Mouse (Mus musculus) retina, adult 2 months (tissue): ENCODE measurements around the gene Ednrb.
"Not testable (repeated sequence)": the region's sequence is repeated elsewhere in the genome, so short reads cannot be mapped to it uniquely, and the experiment has no call there.

Experiments
- DNase-seq: peaks from one replicate; pipeline ENCODE4 v3.0.0-alpha.2; 2012; ENCODE audit warnings: low read depth, low spot score

Ednrb gene

GRCm38 (mm10) chr14:103823501-103823900 is 20.7 kb downstream of the Ednrb start:
- DNase-seq, result no peak

- no peak for DNase-seq
Measured at GRCm38 (mm10) chr14:103822590-103822989, 21.6 kb downstream of the Ednrb start.

- DNase-seq, result no peak
Measured at GRCm38 (mm10) chr14:103816637-103817308, 27.4 kb downstream of the Ednrb start.

- no peak for DNase-seq
Measured at GRCm38 (mm10) chr14:103815542-103815941, 28.7 kb downstream of the Ednrb start.

GRCm38 (mm10) chr14:103814015-103814691 is 30.0 kb downstream of the Ednrb start:
- no peak for DNase-seq

- DNase-seq, result no peak
Measured at GRCm38 (mm10) chr14:103813246-103813645, 31.0 kb downstream of the Ednrb start.

- no peak for DNase-seq
Measured at GRCm38 (mm10) chr14:103811291-103811690, 32.9 kb downstream of the Ednrb start.

GRCm38 (mm10) chr14:103803907-103804659 is 40.1 kb downstream of the Ednrb start:
- no peak for DNase-seq

- no peak for DNase-seq
Measured at GRCm38 (mm10) chr14:103797123-103797522, 47.1 kb downstream of the Ednrb start.

GRCm38 (mm10) chr14:103795591-103795990 is 48.6 kb downstream of the Ednrb start:
- DNase-seq, result no peak

GRCm38 (mm10) chr14:103793409-103793808 is 50.8 kb downstream of the Ednrb start:
- DNase-seq, result no peak

- DNase-seq, result no peak
Measured at GRCm38 (mm10) chr14:103792726-103793125, 51.5 kb downstream of the Ednrb start.

- no peak for DNase-seq
Measured at GRCm38 (mm10) chr14:103787547-103787946, 56.7 kb downstream of the Ednrb start.

- DNase-seq, result peak; percentile 65
Measured at GRCm38 (mm10) chr14:103785096-103785965, 58.9 kb downstream of the Ednrb start.

GRCm38 (mm10) chr14:103780336-103780735 is 63.9 kb downstream of the Ednrb start:
- DNase-seq, result not testable (repeated sequence)

- no peak for DNase-seq
Measured at GRCm38 (mm10) chr14:103779276-103779675, 64.9 kb downstream of the Ednrb start.

GRCm38 (mm10) chr14:103778533-103779151 is 65.6 kb downstream of the Ednrb start:
- DNase-seq, result no peak

- DNase-seq, result no peak
Measured at GRCm38 (mm10) chr14:103778009-103778431, 66.2 kb downstream of the Ednrb start.

- DNase-seq, result no peak
Measured at GRCm38 (mm10) chr14:103777386-103777785, 66.8 kb downstream of the Ednrb start.

GRCm38 (mm10) chr14:103769319-103770245 is 74.6 kb downstream of the Ednrb start:
- DNase-seq, result no peak
